Mouse (Mus musculus) hindbrain, embryonic 11.5 days (tissue): ENCODE results near the gene Spire2. TPM values are rescaled to one million over a fixed set of nuclear protein-coding genes. Genes with fewer than 3 reads are reported as not detected.

ENCODE experiments used
- ATAC-seq: fragments of 200-750 bp; cut with Nextera tagmentation; 2 replicates; pipeline ENCODE4 v1.8.0; 2017; ENCODE audit warnings: mild to moderate bottlenecking, moderate TSS enrichment, moderate library complexity; ENCODE audit not compliant: low FRiP score
- DNase-seq: peaks from one replicate; pipeline ENCODE4 v3.0.0-alpha.2; 2015; ENCODE audit warnings: low spot score
- H3K27ac ChIP-seq: fragments of 300-500 bp; sonication (generic); 2 replicates; pipeline ENCODE4 v1.5.1; 2014; ENCODE audit warnings: mild to moderate bottlenecking, low read depth, low read length
- H3K27me3 ChIP-seq: fragments of 300-500 bp; sonication (generic); 2 replicates; pipeline ENCODE4 v1.6.1; 2014; ENCODE audit warnings: mild to moderate bottlenecking, low read length, moderate library complexity, mixed read lengths; ENCODE audit not compliant: control insufficient read depth, insufficient read depth
- H3K36me3 ChIP-seq: fragments of 300-500 bp; sonication (generic); 2 replicates; pipeline ENCODE4 v1.6.1; 2014; ENCODE audit warnings: mild to moderate bottlenecking, low read length, moderate library complexity, mixed read lengths; ENCODE audit not compliant: control insufficient read depth, insufficient read depth
- H3K4me1 ChIP-seq: fragments of 300-500 bp; sonication (generic); replicated peaks from 2 replicates; pipeline ENCODE4 v1.6.1; 2014; ENCODE audit warnings: low read length, mixed read lengths; ENCODE audit not compliant: control insufficient read depth, insufficient read depth
- H3K4me2 ChIP-seq: fragments of 300-500 bp; sonication (generic); replicated peaks from 2 replicates; pipeline ENCODE4 v1.6.1; 2014; ENCODE audit warnings: mild to moderate bottlenecking, low read depth, low read length
- H3K4me3 ChIP-seq: fragments of 300-500 bp; sonication (generic); 2 replicates; pipeline ENCODE4 v1.5.1; 2014; ENCODE audit warnings: low read depth, low read length
- H3K9ac ChIP-seq: fragments of 300-500 bp; sonication (generic); 2 replicates; pipeline ENCODE4 v1.6.1; 2014; ENCODE audit warnings: low read depth, low read length
- H3K9me3 ChIP-seq: fragments of 300-500 bp; sonication (generic); 2 replicates; pipeline ENCODE4 v1.6.1; 2016; ENCODE audit warnings: low read length; ENCODE audit not compliant: control insufficient read depth
- WGBS: fragments of 180-500 bp; shearing (Covaris S2); extraction: QIAGEN DNeasy Blood & Tissue Kit; methylation state at CpG from one replicate; pipeline ENCODE4 v1.1.7; 2014; 5-methylcytosine and 5-hydroxymethylcytosine counted together
- polyA plus RNA-seq: library from polyadenylated mRNA; unstranded; fragments of >200 nt; fragmentation: Nextera tagmentation; extraction: Ambion mirVana; gene quantifications from 2 replicates; pipeline ENCODE4 v1.2.1, GENCODE M21; 2014

The Spire2 gene
- polyA plus RNA-seq, 1 experiment from 2014 or later: 13.1 TPM

DNA sequence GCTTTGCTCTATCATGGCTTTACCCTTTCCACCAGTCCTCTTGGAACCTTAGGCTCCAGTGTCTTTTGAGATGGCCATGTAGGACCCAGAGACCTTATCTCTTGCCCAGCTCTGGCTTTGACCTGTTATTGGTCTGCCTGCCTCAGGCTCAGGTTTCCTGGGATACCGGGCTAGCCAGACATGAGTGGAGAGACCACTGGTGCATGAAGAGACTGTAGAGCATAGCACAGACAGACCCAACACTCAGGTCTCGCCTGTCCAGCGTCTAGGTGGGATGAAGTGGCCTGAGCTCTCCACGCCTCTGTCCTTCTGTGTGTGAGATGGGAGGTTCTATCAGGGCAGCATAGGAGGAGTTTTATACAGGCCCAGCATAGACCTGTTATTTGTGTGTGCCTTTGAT lies 16.6 kb downstream of the Spire2 start:
- Histone ChIP-seq H3K27me3 (no peaks in the 10 kb centered on the region), H3K9me3 (no peaks in the 10 kb centered on the region), H3K36me3 (no peaks in the 10 kb centered on the region), H3K27ac (no peak overlapping the region), H3K4me1 (peaks cover 3% of the 10 kb centered on the region), H3K4me3 (no peak overlapping the region), H3K4me2 (no peak overlapping the region), H3K9ac (no peak overlapping the region)
- ATAC-seq: no peak
- no peak for DNase-seq
- 81% methylated on average over 4 of the region's 4 CpGs for WGBS

- WGBS: 89% methylated on average over 12 of the region's 12 CpGs
- ATAC-seq (no peak), DNase-seq (no peak)
- H3K4me1 ChIP-seq: peaks cover 3% of the 10 kb centered on the region
- H3K4me2 ChIP-seq: no peak overlapping the region
- no peaks in the 10 kb centered on the region for H3K27me3 ChIP-seq
- no peak overlapping the region for H3K27ac ChIP-seq
- H3K9me3 ChIP-seq: no peaks in the 10 kb centered on the region
- H3K9ac ChIP-seq: no peak overlapping the region
- 0 out of 2 replicates have a peak, but pooled peaks cover 2% of the 10 kb centered on the region for H3K36me3 ChIP-seq
- H3K4me3 ChIP-seq: no peak overlapping the region
Observed at GRCm38 (mm10) chr8:123352118-123352517, 19.6 kb downstream of the Spire2 start.

- Histone ChIP-seq H3K27ac (no peak overlapping the region), H3K4me1 (peaks cover 3% of the 10 kb centered on the region), H3K9ac (no peak overlapping the region), H3K4me3 (no peak overlapping the region), H3K27me3 (no peaks in the 10 kb centered on the region), H3K4me2 (no peak overlapping the region), H3K9me3 (no peaks in the 10 kb centered on the region), H3K36me3 (0 out of 2 replicates have a peak, but pooled peaks cover 2% of the 10 kb centered on the region)
- 63% methylated on average over 13 of the region's 13 CpGs for WGBS
- no peak; the same call in 1 of the 2 replicates for ATAC-seq
- peak; percentile 58 for DNase-seq
Observed at GRCm38 (mm10) chr8:123352786-123353185, 20.3 kb downstream of the Spire2 start.

- Histone ChIP-seq H3K4me2 (no peak overlapping the region), H3K4me1 (peaks cover 3% of the 10 kb centered on the region), H3K9me3 (no peaks in the 10 kb centered on the region), H3K9ac (no peak overlapping the region), H3K27ac (no peak overlapping the region), H3K4me3 (no peak overlapping the region), H3K36me3 (0 out of 2 replicates have a peak, but pooled peaks cover 2% of the 10 kb centered on the region), H3K27me3 (no peaks in the 10 kb centered on the region)
- ATAC-seq: no peak
- peak; percentile 13 for DNase-seq
- 41% methylated on average over 11 of the region's 11 CpGs for WGBS
Observed at GRCm38 (mm10) chr8:123353216-123353615, 20.7 kb downstream of the Spire2 start.

DNA sequence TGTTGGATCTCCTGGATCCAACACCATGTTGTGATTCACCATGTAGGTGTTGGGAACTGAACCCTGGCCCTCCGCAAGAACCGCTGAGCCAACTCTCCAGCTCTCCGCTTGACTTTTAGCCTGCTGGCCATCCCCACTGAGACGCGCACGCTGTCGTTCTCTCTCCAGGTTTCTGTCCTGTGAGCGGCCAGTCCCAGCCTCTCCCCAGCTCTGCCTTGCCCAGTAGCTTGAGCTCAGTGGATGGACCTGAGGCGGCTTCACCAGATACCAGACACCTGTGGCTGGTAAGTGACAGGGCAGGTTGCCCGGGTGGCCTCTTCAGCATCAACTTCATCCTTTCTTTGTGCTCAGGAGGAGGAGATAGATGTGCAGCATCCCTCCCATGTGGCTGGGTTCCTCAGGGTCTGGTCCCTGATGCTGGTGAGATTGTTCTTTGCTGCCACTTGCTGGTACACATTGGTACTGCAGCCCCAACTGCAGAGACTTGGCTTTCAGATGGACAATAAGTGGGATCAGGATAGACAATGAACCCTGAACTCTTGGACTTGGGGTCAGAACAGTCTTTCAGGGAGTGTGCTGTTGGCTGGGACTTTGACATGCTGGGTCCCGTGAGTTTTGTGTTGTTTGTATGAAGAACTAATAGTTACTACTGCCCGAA lies 28.7 kb downstream of the Spire2 start:
- H3K27ac ChIP-seq: no peak overlapping the region
- WGBS: 48% methylated on average over 12 of the region's 12 CpGs
- H3K4me3 ChIP-seq: no peak overlapping the region
- DNase-seq: peak; percentile 91
- no peaks in the 10 kb centered on the region for H3K4me1 ChIP-seq
- H3K27me3 ChIP-seq: no peaks in the 10 kb centered on the region
- H3K9me3 ChIP-seq: no peaks in the 10 kb centered on the region
- H3K36me3 ChIP-seq: peaks cover 2% of the 10 kb centered on the region; the same call in 1 of the 2 replicates
- ATAC-seq: peak; percentile 43; the same call in 1 of the 2 replicates
- H3K4me2 ChIP-seq: no peak overlapping the region
- no peak overlapping the region for H3K9ac ChIP-seq

- Histone ChIP-seq H3K9me3 (no peaks in the 10 kb centered on the region), H3K9ac (peak within 1 kb of the TSS; percentile 74), H3K27me3 (no peaks in the 10 kb centered on the region), H3K36me3 (no peaks in the 10 kb centered on the region), H3K4me1 (no peaks in the 10 kb centered on the region), H3K4me3 (peak within 1 kb of the TSS; percentile 86), H3K4me2 (peak within 1 kb of the TSS; percentile 68), H3K27ac (peak within 1 kb of the TSS; percentile 90)
- peak; percentile 95 for ATAC-seq
- peak; percentile 97 for DNase-seq
- under 1% methylated on average over 74 of the region's 75 CpGs for WGBS
Observed at GRCm38 (mm10) chr8:123373403-123374238, 41.1 kb downstream of the Spire2 start, which contains the start of gene Tcf25. Tcf25 (plus strand) TSS chr8:123373753.

GRCm38 (mm10) chr8:123374239-123374578 lies 41.7 kb downstream of the Spire2 start:
- Histone ChIP-seq H3K9me3 (no peaks in the 10 kb centered on the region), H3K4me2 (peak overlapping the region; percentile 68), H3K27ac (peak overlapping the region; percentile 90), H3K9ac (peak overlapping the region; percentile 74), H3K27me3 (no peaks in the 10 kb centered on the region), H3K36me3 (no peaks in the 10 kb centered on the region), H3K4me1 (no peaks in the 10 kb centered on the region), H3K4me3 (peak overlapping the region; percentile 86)
- peak; percentile 85 for ATAC-seq
- under 1% methylated on average over 20 of the region's 20 CpGs for WGBS
- DNase-seq: peak; percentile 97

DNA sequence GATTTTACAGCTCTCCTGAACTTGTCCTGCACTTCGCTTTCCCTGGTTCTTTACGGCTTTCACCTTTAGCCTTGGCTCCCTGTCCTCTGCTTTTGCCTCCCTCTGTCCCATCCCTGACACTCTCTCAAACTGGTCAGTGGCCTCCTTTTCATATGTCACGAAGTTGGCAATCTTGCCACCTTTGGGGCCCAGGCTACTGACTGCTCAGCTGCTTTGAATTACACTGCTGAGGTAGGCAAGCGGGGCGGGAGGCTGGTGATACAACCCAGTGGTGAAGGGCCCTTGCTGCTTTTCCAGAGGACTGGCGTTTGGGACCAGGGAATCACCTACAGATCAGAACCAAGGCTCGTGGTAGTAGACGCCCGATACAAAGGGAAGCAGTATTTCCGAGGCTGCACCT lies 43.2 kb downstream of the Spire2 start:
- ATAC-seq (no peak), DNase-seq (no peak)
- no peaks in the 10 kb centered on the region for H3K27me3 ChIP-seq
- H3K27ac ChIP-seq: no peak overlapping the region
- no peak overlapping the region for H3K4me3 ChIP-seq
- H3K4me1 ChIP-seq: no peaks in the 10 kb centered on the region
- H3K36me3 ChIP-seq: no peaks in the 10 kb centered on the region
- no peak overlapping the region for H3K9ac ChIP-seq
- WGBS: 89% methylated on average over 10 of the region's 10 CpGs
- H3K9me3 ChIP-seq: no peaks in the 10 kb centered on the region
- H3K4me2 ChIP-seq: no peak overlapping the region
